Mouse (Mus musculus): ENCODE results near the gene B020031M17Rik. TPM values are rescaled to one million over a fixed set of nuclear protein-coding genes. Genes with fewer than 3 reads are reported as not detected.
"Not testable (repeated sequence)": the region's sequence is repeated elsewhere in the genome, so short reads cannot be mapped to it uniquely, and the experiment has no call there.

B020031M17Rik gene
- not detected in 2 replicates for polyA plus RNA-seq (2014; fragmentation: Nextera tagmentation; extraction: Ambion mirVana)

GRCm38 (mm10) chr13:119950706-119951105 is at the start of gene B020031M17Rik:
Gene B020031M17Rik, minus strand, starts transcription at chr13:119950806.
- not testable (repeated sequence) for H3K4me2 ChIP-seq (ENCODE audit: low read length); H3K27ac ChIP-seq (ENCODE audit: low read depth, low read length); H3K36me3 ChIP-seq (ENCODE audit: control insufficient read depth, insufficient read depth, low read length); H3K4me3 ChIP-seq (ENCODE audit: low read depth, low read length); H3K9ac ChIP-seq (ENCODE audit: low read length); H3K27me3 ChIP-seq (replicated peaks; ENCODE audit: control insufficient read depth, insufficient read depth, low read length); DNase-seq (ENCODE audit: low spot score); H3K9me3 ChIP-seq (replicated peaks; ENCODE audit: control insufficient read depth, low read length); H3K4me1 ChIP-seq (ENCODE audit: control insufficient read depth, insufficient read depth, low read length); ATAC-seq
- WGBS: 85% methylated on average over 3 of the region's 6 CpGs

- WGBS: no CpG with 5 or more reads among the region's 4 CpGs
- not testable (repeated sequence) for H3K4me2 ChIP-seq (ENCODE audit: low read length)
Observed at GRCm38 (mm10) chr13:119999215-119999614, 48.6 kb upstream of the B020031M17Rik start.

GRCm38 (mm10) chr13:119998442-119999086 is 48.0 kb upstream of the B020031M17Rik start:
- H3K9me3 ChIP-seq (replicated peaks; ENCODE audit: control insufficient read depth, low read length); DNase-seq (ENCODE audit: low spot score); H3K36me3 ChIP-seq (ENCODE audit: control insufficient read depth, insufficient read depth, low read length); H3K4me2 ChIP-seq (ENCODE audit: low read length); H3K4me3 ChIP-seq (ENCODE audit: low read depth, low read length); H3K9ac ChIP-seq (ENCODE audit: low read length); H3K27me3 ChIP-seq (replicated peaks; ENCODE audit: control insufficient read depth, insufficient read depth, low read length); H3K4me1 ChIP-seq (ENCODE audit: control insufficient read depth, insufficient read depth, low read length); H3K27ac ChIP-seq (ENCODE audit: low read depth, low read length): not testable (repeated sequence)
- no CpG with 5 or more reads among the region's 22 CpGs for WGBS
- ATAC-seq: peak; percentile 84

More at GRCm38 (mm10) chr13:119999215-119999614, 48.6 kb upstream of the B020031M17Rik start:
- not testable (repeated sequence) for H3K4me1 ChIP-seq (ENCODE audit: control insufficient read depth, insufficient read depth, low read length); H3K36me3 ChIP-seq (ENCODE audit: control insufficient read depth, insufficient read depth, low read length); H3K4me3 ChIP-seq (ENCODE audit: low read depth, low read length); H3K27me3 ChIP-seq (replicated peaks; ENCODE audit: control insufficient read depth, insufficient read depth, low read length); ATAC-seq; H3K27ac ChIP-seq (ENCODE audit: low read depth, low read length); H3K9me3 ChIP-seq (replicated peaks; ENCODE audit: control insufficient read depth, low read length); H3K9ac ChIP-seq (ENCODE audit: low read length); DNase-seq (ENCODE audit: low spot score)

- ATAC-seq; H3K4me3 ChIP-seq (ENCODE audit: low read depth, low read length); H3K27me3 ChIP-seq (replicated peaks; ENCODE audit: control insufficient read depth, insufficient read depth, low read length); H3K9me3 ChIP-seq (replicated peaks; ENCODE audit: control insufficient read depth, low read length); H3K4me2 ChIP-seq (ENCODE audit: low read length); H3K4me1 ChIP-seq (ENCODE audit: control insufficient read depth, insufficient read depth, low read length); H3K27ac ChIP-seq (ENCODE audit: low read depth, low read length); H3K9ac ChIP-seq (ENCODE audit: low read length); DNase-seq (ENCODE audit: low spot score); H3K36me3 ChIP-seq (ENCODE audit: control insufficient read depth, insufficient read depth, low read length): not testable (repeated sequence)
- no CpG with 5 or more reads among the region's 10 CpGs for WGBS
Observed at GRCm38 (mm10) chr13:119991917-119992496, 41.4 kb upstream of the B020031M17Rik start.

GRCm38 (mm10) chr13:119991264-119991663 is 40.7 kb upstream of the B020031M17Rik start:
- H3K27ac ChIP-seq (ENCODE audit: low read depth, low read length); ATAC-seq; H3K36me3 ChIP-seq (ENCODE audit: control insufficient read depth, insufficient read depth, low read length); H3K4me3 ChIP-seq (ENCODE audit: low read depth, low read length); H3K27me3 ChIP-seq (replicated peaks; ENCODE audit: control insufficient read depth, insufficient read depth, low read length); H3K4me1 ChIP-seq (ENCODE audit: control insufficient read depth, insufficient read depth, low read length); H3K9ac ChIP-seq (ENCODE audit: low read length); H3K4me2 ChIP-seq (ENCODE audit: low read length); DNase-seq (ENCODE audit: low spot score); H3K9me3 ChIP-seq (replicated peaks; ENCODE audit: control insufficient read depth, low read length): not testable (repeated sequence)
- no CpG with 5 or more reads among the region's 13 CpGs for WGBS

GRCm38 (mm10) chr13:119969163-119969562 is 18.6 kb upstream of the B020031M17Rik start:
- not testable (repeated sequence) for ATAC-seq
- WGBS: no CpG with 5 or more reads among the region's 13 CpGs

GRCm38 (mm10) chr13:119968193-119968592 is 17.6 kb upstream of the B020031M17Rik start:
- H3K27me3 ChIP-seq (replicated peaks; ENCODE audit: control insufficient read depth, insufficient read depth, low read length); H3K9ac ChIP-seq (ENCODE audit: low read length); ATAC-seq; H3K27ac ChIP-seq (ENCODE audit: low read depth, low read length); H3K4me2 ChIP-seq (ENCODE audit: low read length); H3K4me1 ChIP-seq (ENCODE audit: control insufficient read depth, insufficient read depth, low read length); H3K9me3 ChIP-seq (replicated peaks; ENCODE audit: control insufficient read depth, low read length); H3K4me3 ChIP-seq (ENCODE audit: low read depth, low read length); DNase-seq (ENCODE audit: low spot score); H3K36me3 ChIP-seq (ENCODE audit: control insufficient read depth, insufficient read depth, low read length): not testable (repeated sequence)
- WGBS: no CpG with 5 or more reads among the region's 14 CpGs

More at GRCm38 (mm10) chr13:119969163-119969562, 18.6 kb upstream of the B020031M17Rik start:
- not testable (repeated sequence) for H3K4me1 ChIP-seq (ENCODE audit: control insufficient read depth, insufficient read depth, low read length); H3K9ac ChIP-seq (ENCODE audit: low read length); H3K4me2 ChIP-seq (ENCODE audit: low read length); H3K27me3 ChIP-seq (replicated peaks; ENCODE audit: control insufficient read depth, insufficient read depth, low read length); H3K36me3 ChIP-seq (ENCODE audit: control insufficient read depth, insufficient read depth, low read length); H3K27ac ChIP-seq (ENCODE audit: low read depth, low read length); H3K9me3 ChIP-seq (replicated peaks; ENCODE audit: control insufficient read depth, low read length); DNase-seq (ENCODE audit: low spot score); H3K4me3 ChIP-seq (ENCODE audit: low read depth, low read length)

GRCm38 (mm10) chr13:119965968-119966367 is 15.4 kb upstream of the B020031M17Rik start:
- peak; percentile 0 for DNase-seq (ENCODE audit: low spot score)
- H3K27me3 ChIP-seq (replicated peaks; ENCODE audit: control insufficient read depth, insufficient read depth, low read length); H3K4me2 ChIP-seq (ENCODE audit: low read length); H3K27ac ChIP-seq (ENCODE audit: low read depth, low read length); H3K4me1 ChIP-seq (ENCODE audit: control insufficient read depth, insufficient read depth, low read length); H3K9me3 ChIP-seq (replicated peaks; ENCODE audit: control insufficient read depth, low read length); H3K9ac ChIP-seq (ENCODE audit: low read length); H3K4me3 ChIP-seq (ENCODE audit: low read depth, low read length); H3K36me3 ChIP-seq (ENCODE audit: control insufficient read depth, insufficient read depth, low read length): not testable (repeated sequence)
- WGBS: 0% methylated on average over 20 of the region's 22 CpGs
- ATAC-seq: peak; percentile 42

- 0% methylated on average over 14 of the region's 34 CpGs for WGBS
- H3K27ac ChIP-seq (ENCODE audit: low read depth, low read length); H3K4me2 ChIP-seq (ENCODE audit: low read length); H3K36me3 ChIP-seq (ENCODE audit: control insufficient read depth, insufficient read depth, low read length); H3K27me3 ChIP-seq (replicated peaks; ENCODE audit: control insufficient read depth, insufficient read depth, low read length); H3K4me3 ChIP-seq (ENCODE audit: low read depth, low read length); H3K4me1 ChIP-seq (ENCODE audit: control insufficient read depth, insufficient read depth, low read length); DNase-seq (ENCODE audit: low spot score); H3K9ac ChIP-seq (ENCODE audit: low read length); H3K9me3 ChIP-seq (replicated peaks; ENCODE audit: control insufficient read depth, low read length): not testable (repeated sequence)
- ATAC-seq: peak; percentile 82
Observed at GRCm38 (mm10) chr13:119965302-119965952, 14.8 kb upstream of the B020031M17Rik start.
